Mouse (Mus musculus) heart, embryonic 16.5 days (tissue): ENCODE data around the gene Nthl1. TPM values are rescaled to one million over a fixed set of nuclear protein-coding genes. Genes with fewer than 3 reads are reported as not detected.
A peak's percentile ranks its signal among the peaks of the same experiment; 100 is the strongest.

ENCODE experiments used
- ATAC-seq: fragments of 200-750 bp; cut with Nextera tagmentation; replicated peaks from 2 replicates; pipeline ENCODE4 v1.8.0; 2017; ENCODE audit warnings: moderate number of reproducible peaks; ENCODE audit not compliant: insufficient read depth, low FRiP score; ENCODE audit errors: extremely low read depth
- H3K27ac ChIP-seq: fragments of 300-500 bp; sonication (generic); 2 replicates; pipeline ENCODE4 v1.5.1; 2014; ENCODE audit warnings: mild to moderate bottlenecking, low read length, control low read depth, moderate library complexity
- H3K27me3 ChIP-seq: fragments of 300-500 bp; sonication (generic); 2 replicates; pipeline ENCODE4 v1.6.1; 2014; ENCODE audit warnings: low read length, mixed read lengths; ENCODE audit not compliant: control insufficient read depth, insufficient read depth
- H3K36me3 ChIP-seq: fragments of 300-500 bp; sonication (generic); 2 replicates; pipeline ENCODE4 v1.6.1; 2014; ENCODE audit not compliant: control insufficient read depth, insufficient read depth
- H3K4me1 ChIP-seq: fragments of 300-500 bp; sonication (generic); 2 replicates; pipeline ENCODE4 v1.6.1; 2014; ENCODE audit warnings: low read length, mixed read lengths; ENCODE audit not compliant: control insufficient read depth, insufficient read depth
- H3K4me2 ChIP-seq: fragments of 300-500 bp; sonication (generic); 2 replicates; pipeline ENCODE4 v1.6.1; 2014; ENCODE audit warnings: low read depth, mild to moderate bottlenecking, control low read depth, low read length
- H3K4me3 ChIP-seq: fragments of 300-500 bp; sonication (generic); 2 replicates; pipeline ENCODE4 v1.5.1; 2014; ENCODE audit warnings: mild to moderate bottlenecking, control low read depth, low read length
- H3K9ac ChIP-seq: fragments of 300-500 bp; sonication (generic); 2 replicates; pipeline ENCODE4 v1.6.1; 2014; ENCODE audit warnings: low read length, control low read depth
- H3K9me3 ChIP-seq: fragments of 300-500 bp; sonication (generic); replicated peaks from 2 replicates; pipeline ENCODE4 v1.6.1; 2016; ENCODE audit warnings: low read length; ENCODE audit not compliant: control insufficient read depth
- WGBS: fragments of 180-500 bp; shearing (Covaris S2); extraction: QIAGEN DNeasy Blood & Tissue Kit; methylation state at CpG from one replicate; pipeline ENCODE4 v1.1.7; 2014; 5-methylcytosine and 5-hydroxymethylcytosine counted together
- microRNA-seq: library from miRNA; unstranded; fragments of <30 nt; microRNA quantifications from one replicate; pipeline ENCODE4, GENCODE M21; 2017
- polyA plus RNA-seq: library from polyadenylated mRNA; unstranded; fragments of >200 nt; fragmentation: Nextera tagmentation; extraction: Ambion mirVana; gene quantifications from 2 replicates; pipeline ENCODE4 v1.2.1, GENCODE M21; 2015

Nthl1 gene
- polyA plus RNA-seq, 1 experiment from 2014 or later, result 11.2 TPM

GRCm38 (mm10) chr17:24687599-24687998 lies 55.1 kb downstream of the Nthl1 start:
- WGBS, result 20% methylated on average over 23 of the region's 23 CpGs
- ATAC-seq, result no peak
- Histone ChIP-seq H3K4me1 (peaks cover 15% of the 10 kb centered on the region), H3K4me3 (peak overlapping the region; percentile 31), H3K27me3 (peaks cover 31% of the 10 kb centered on the region), H3K4me2 (peak overlapping the region; percentile 51), H3K36me3 (no peaks in the 10 kb centered on the region), H3K9ac (no peak overlapping the region), H3K27ac (no peak overlapping the region), H3K9me3 (no peaks in the 10 kb centered on the region)

Small RNA genes within 50 kb of the gene (microRNA-seq; reads per million reads assigned to microRNA genes)
- gene Gm24589, result not detected

Other genes starting within 250 kb of the Nthl1 start
- 211 and 215 TPM in 2 replicates for gene Rnps1, start 218.1 kb upstream of the Nthl1 start, polyA plus RNA-seq
- 333 and 371 TPM in 2 replicates for gene Eci1, start 206.0 kb upstream of the Nthl1 start, polyA plus RNA-seq
- 1.5 and 2.1 TPM in 2 replicates for gene Dnase1l2, start 189.6 kb upstream of the Nthl1 start, polyA plus RNA-seq
- 27.7 and 28.8 TPM in 2 replicates for gene E4f1, start 162.4 kb upstream of the Nthl1 start, polyA plus RNA-seq
- gene Pgp, start 162.3 kb upstream of the Nthl1 start, polyA plus RNA-seq, result 71.1 and 76.0 TPM in 2 replicates
- 0.21 and 0.25 TPM in 2 replicates for gene Bricd5, start 158.8 kb upstream of the Nthl1 start, polyA plus RNA-seq
- 18.7 and 19.5 TPM in 2 replicates for gene Mlst8, start 153.6 kb upstream of the Nthl1 start, polyA plus RNA-seq
- gene Caskin1, start 144.1 kb upstream of the Nthl1 start, polyA plus RNA-seq, result 0.24 and 0.52 TPM in 2 replicates
- 77.6 and 80.7 TPM in 2 replicates for gene Traf7, start 104.7 kb upstream of the Nthl1 start, polyA plus RNA-seq
- gene Rab26, start 98.5 kb upstream of the Nthl1 start, polyA plus RNA-seq, result 0.87 and 0.92 TPM in 2 replicates
- 17.6 and 18.4 TPM in 2 replicates for gene Pkd1, start 82.8 kb upstream of the Nthl1 start, polyA plus RNA-seq
- 48.1 and 53.3 TPM in 2 replicates for gene Tsc2, start 50 bp upstream of the Nthl1 start, polyA plus RNA-seq
- 50.8 and 63.9 TPM in 2 replicates for gene Slc9a3r2, start 17.6 kb downstream of the Nthl1 start, polyA plus RNA-seq
- 0.62 TPM in 1 of 2 replicates, not detected in the other for gene Npw, start 25.8 kb downstream of the Nthl1 start, polyA plus RNA-seq
- 11.9 and 17.0 TPM in 2 replicates for gene Zfp598, start 37.0 kb downstream of the Nthl1 start, polyA plus RNA-seq
- 0.60 and 0.67 TPM in 2 replicates for gene Syngr3, start 57.3 kb downstream of the Nthl1 start, polyA plus RNA-seq
- 27.6 and 29.7 TPM in 2 replicates for gene Gfer, start 63.5 kb downstream of the Nthl1 start, polyA plus RNA-seq
- 0.97 and 1.2 TPM in 2 replicates for gene Noxo1, start 63.6 kb downstream of the Nthl1 start, polyA plus RNA-seq
- gene Tbl3, start 75.0 kb downstream of the Nthl1 start, polyA plus RNA-seq, result 44.3 and 47.5 TPM in 2 replicates
- not detected in 2 replicates for gene Rnf151, start 85.4 kb downstream of the Nthl1 start, polyA plus RNA-seq
- 843 and 891 TPM in 2 replicates for gene Rps2, start 85.4 kb downstream of the Nthl1 start, polyA plus RNA-seq
- 570 and 615 TPM in 2 replicates for gene Ndufb10, start 91.8 kb downstream of the Nthl1 start, polyA plus RNA-seq
- 1.7 and 2.4 TPM in 2 replicates for gene Rpl3l, start 95.1 kb downstream of the Nthl1 start, polyA plus RNA-seq
- gene Msrb1, start 104.0 kb downstream of the Nthl1 start, polyA plus RNA-seq, result 19.0 and 21.2 TPM in 2 replicates
- gene Hs3st6, start 120.3 kb downstream of the Nthl1 start, polyA plus RNA-seq, result 0.21 and 0.36 TPM in 2 replicates
- gene Meiob, start 171.6 kb downstream of the Nthl1 start, polyA plus RNA-seq, result not detected in 2 replicates
- 69.1 and 71.8 TPM in 2 replicates for gene Hagh, start 207.5 kb downstream of the Nthl1 start, polyA plus RNA-seq
- 50.2 and 59.9 TPM in 2 replicates for gene Fahd1, start 217.7 kb downstream of the Nthl1 start, polyA plus RNA-seq
- 0.40 and 0.70 TPM in 2 replicates for gene Igfals, start 233.3 kb downstream of the Nthl1 start, polyA plus RNA-seq